Mouse (Mus musculus): ENCODE measurements around the gene Pik3c2a. TPM values are rescaled to one million over a fixed set of nuclear protein-coding genes. Genes with fewer than 3 reads are reported as not detected.

The Pik3c2a gene
- total and polyA plus RNA-seq, 3 experiments = 10.9 to 35.3 (median 14.3) TPM

DNA sequence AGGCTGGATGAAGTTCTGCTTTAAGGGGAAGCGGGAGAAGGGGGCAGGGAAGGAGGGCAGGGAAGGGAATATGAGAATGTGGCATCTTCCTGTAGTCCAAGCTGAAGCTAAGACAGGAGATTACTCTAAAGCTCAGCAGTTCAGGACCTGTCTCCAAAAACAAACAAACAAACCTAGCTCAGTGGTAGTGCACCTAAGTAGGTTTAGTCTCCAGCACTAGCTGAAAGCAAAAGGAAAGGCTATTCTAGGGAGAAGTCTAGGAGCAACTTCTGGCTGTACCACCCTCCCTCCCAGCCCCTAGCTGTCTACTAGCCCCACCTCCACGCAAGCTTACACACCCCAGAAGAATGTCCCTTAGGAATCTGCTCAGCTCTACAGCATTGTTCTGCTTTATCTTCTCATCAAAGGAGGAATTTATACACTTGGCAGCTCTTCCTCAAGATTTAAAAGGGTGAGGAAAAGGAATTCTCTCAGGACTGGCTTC lies 1.1 kb upstream of the Pik3c2a start:
- TF ChIP-seq USF1 (IDR thresholded peaks at IDR 0.05; ENCODE audit: low read depth, low read length) (no peak), CHD1 (IDR thresholded peaks at IDR 0.05; ENCODE audit: low read depth, low read length) (no peak), KAT2A (IDR thresholded peaks at IDR 0.05; ENCODE audit: insufficient replicate concordance, low read length) (no peak), TCF12 (IDR thresholded peaks at IDR 0.05; ENCODE audit: low read depth, low read length) (no peak)
- Histone ChIP-seq H3K9me3 (replicated peaks; ENCODE audit: low read length) (no peaks in the 10 kb centered on the region), H3K27ac (ENCODE audit: insufficient read depth, low read depth) (no peak overlapping the region)

DNA sequence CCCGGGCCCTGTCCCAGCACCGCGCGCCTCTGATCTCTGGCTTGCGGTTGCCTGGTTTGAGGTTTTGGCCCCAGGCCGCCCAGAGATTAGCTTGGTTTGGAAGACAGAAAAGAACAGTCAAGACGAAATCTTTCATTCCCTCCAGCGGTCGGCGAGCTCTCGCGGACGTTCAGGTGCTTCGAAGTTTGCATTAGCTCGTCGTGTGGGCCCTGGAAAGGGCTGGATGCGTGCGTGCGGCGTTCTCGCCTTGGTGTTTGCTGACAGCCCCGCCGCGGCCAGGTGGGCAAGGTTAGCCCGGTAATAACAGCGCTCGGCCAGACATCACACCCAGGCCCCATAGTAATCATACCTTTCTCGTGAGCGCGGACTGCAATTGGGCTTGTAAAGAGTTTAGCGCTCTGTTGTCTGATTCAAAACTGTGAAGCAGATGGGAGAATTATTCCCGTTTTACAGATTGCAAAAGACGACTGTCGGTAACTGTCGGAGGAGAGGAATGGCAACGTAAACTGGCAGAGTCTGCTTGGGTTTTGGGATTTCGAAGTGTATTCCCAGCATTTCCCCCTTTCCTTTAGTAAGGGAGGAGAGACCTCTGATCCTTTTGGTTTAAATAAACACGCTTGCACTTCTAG lies 562 bp upstream of the Pik3c2a start:
- Histone ChIP-seq H3K27me3 (replicated peaks) (peaks cover 11% of the 10 kb centered on the region), H3K4me1 (ENCODE audit: control insufficient read depth in 1 of 2, insufficient read depth in 2 of 2) (peaks cover 4 to 38% of the 10 kb centered on the region in 2 experiments; a peak in 3 of 4 replicates), H3K4me2 (ENCODE audit: insufficient read depth, low read depth, poor library complexity, severe bottlenecking) (peak overlapping the region; percentile 75), H3K9me3 (replicated peaks; ENCODE audit: low read length) (no peaks in the 10 kb centered on the region), H3K9ac (ENCODE audit: insufficient read depth, low read depth) (peak overlapping the region; percentile 66), H3K79me2 (replicated peaks; ENCODE audit: control insufficient read depth, extremely low read depth, insufficient read depth, poor library complexity, severe bottlenecking) (peaks cover 15% of the 10 kb centered on the region), H3K4me3 (replicated peaks in 1 of 3; ENCODE audit: low read depth in 2 of 3, low read length in 2 of 3, poor library complexity in 1 of 3) (peak overlapping the region; percentile 74 to 87 (median 79)), H3K36me3 (replicated peaks in 1 of 2; ENCODE audit: control insufficient read depth in 1 of 2, insufficient read depth in 1 of 2, low read length in 1 of 2) (peaks cover 0 to under 1% of the 10 kb centered on the region in 2 experiments), H3K27ac (ENCODE audit: insufficient read depth, low read depth) (no peak overlapping the region)
- DNase-seq (ENCODE audit: extremely low read depth) = peak; percentile 49
- TF ChIP-seq MAX (IDR thresholded peaks at IDR 0.05; ENCODE audit: low read length) (peak; percentile 34; the same call in 1 of the 2 replicates), POLR2AphosphoS2 (IDR thresholded peaks at IDR 0.05; ENCODE audit: low read depth, low read length) (no peak), ETS1 (conservative IDR thresholded peaks at IDR 0.05; ENCODE audit: low read depth, low read length) (no peak)
- in situ Hi-C loops (cut with MboI; ENCODE audit: low pct_ligation_motif_present, low pct_unique_long_range_greater_than_20kb, low sequenced_read_pairs) = no loop called here
- dilution Hi-C loops (cut with MboI; ENCODE audit: extremely low pct_ligation_motif_present, extremely low pct_unique_long_range_greater_than_20kb, low sequenced_read_pairs) = no loop called here

More for the DNA sequence above, 1.1 kb upstream of the Pik3c2a start:
- Histone ChIP-seq H3K27me3 (replicated peaks) (peaks cover 11% of the 10 kb centered on the region), H3K4me3 (replicated peaks in 1 of 3; ENCODE audit: low read depth in 2 of 3, low read length in 2 of 3, poor library complexity in 1 of 3) (no peak overlapping the region), H3K4me1 (ENCODE audit: control insufficient read depth in 1 of 2, insufficient read depth in 2 of 2) (peaks cover 4 to 38% of the 10 kb centered on the region in 2 experiments; a peak in 3 of 4 replicates), H3K9ac (ENCODE audit: insufficient read depth, low read depth) (0 out of 2 replicates have a peak overlapping the region, but pooled peaks have one; percentile 66), H3K4me2 (ENCODE audit: insufficient read depth, low read depth, poor library complexity, severe bottlenecking) (peak overlapping the region; percentile 75), H3K36me3 (replicated peaks in 1 of 2; ENCODE audit: control insufficient read depth in 1 of 2, insufficient read depth in 1 of 2, low read length in 1 of 2) (no peaks in the 10 kb centered on the region), H3K79me2 (replicated peaks; ENCODE audit: control insufficient read depth, extremely low read depth, insufficient read depth, poor library complexity, severe bottlenecking) (peaks cover 15% of the 10 kb centered on the region)
- in situ Hi-C loops (cut with MboI; ENCODE audit: low pct_ligation_motif_present, low pct_unique_long_range_greater_than_20kb, low sequenced_read_pairs) = no loop called here
- dilution Hi-C loops (cut with MboI; ENCODE audit: extremely low pct_ligation_motif_present, extremely low pct_unique_long_range_greater_than_20kb, low sequenced_read_pairs) = no loop called here
- DNase-seq (ENCODE audit: extremely low read depth) = no peak

- Histone ChIP-seq H3K27ac (ENCODE audit: insufficient read depth, low read depth) (no peak overlapping the region), H3K79me2 (replicated peaks; ENCODE audit: control insufficient read depth, extremely low read depth, insufficient read depth, poor library complexity, severe bottlenecking) (peaks cover 15% of the 10 kb centered on the region), H3K4me1 (ENCODE audit: control insufficient read depth in 1 of 2, insufficient read depth in 2 of 2) (peaks cover 4 to 37% of the 10 kb centered on the region in 2 experiments; a peak in 3 of 4 replicates), H3K9me3 (replicated peaks; ENCODE audit: low read length) (no peaks in the 10 kb centered on the region), H3K4me3 (replicated peaks in 1 of 3; ENCODE audit: low read depth in 2 of 3, low read length in 2 of 3, poor library complexity in 1 of 3) (peak overlapping the region; percentile 27 to 87 (median 74)), H3K36me3 (replicated peaks in 1 of 2; ENCODE audit: control insufficient read depth in 1 of 2, insufficient read depth in 1 of 2, low read length in 1 of 2) (peaks cover 0 to 7% of the 10 kb centered on the region in 2 experiments), H3K4me2 (ENCODE audit: insufficient read depth, low read depth, poor library complexity, severe bottlenecking) (peak overlapping the region; percentile 100), H3K27me3 (replicated peaks) (peaks cover 11% of the 10 kb centered on the region), H3K9ac (ENCODE audit: insufficient read depth, low read depth) (peak overlapping the region; percentile 68)
- no peak for DNase-seq (ENCODE audit: extremely low read depth)
- TF ChIP-seq E2F4 (IDR thresholded peaks at IDR 0.05; ENCODE audit: insufficient replicate concordance, low read depth, low read length) (no peak), CTCF (conservative IDR thresholded peaks at IDR 0.05 in 1 of 2, IDR thresholded peaks at IDR 0.05 in 1 of 2; ENCODE audit: low read depth in 2 of 2, low read length in 2 of 2) (no peak), UBTF (IDR thresholded peaks at IDR 0.05; ENCODE audit: low read depth, low read length) (no peak), SIN3A (IDR thresholded peaks at IDR 0.05; ENCODE audit: low read length) (no peak), USF2 (conservative IDR thresholded peaks at IDR 0.05; ENCODE audit: low read depth, low read length) (no peak), ETS1 (conservative IDR thresholded peaks at IDR 0.05; ENCODE audit: low read depth, low read length) (no peak), IRF4 (IDR thresholded peaks at IDR 0.05; ENCODE audit: low read depth, low read length) (no peak), TBP (conservative IDR thresholded peaks at IDR 0.05; ENCODE audit: low read depth, low read length) (no peak), RCOR1 (conservative IDR thresholded peaks at IDR 0.05; ENCODE audit: low read depth, low read length) (no peak)
- dilution Hi-C loops (cut with MboI; ENCODE audit: extremely low pct_ligation_motif_present, extremely low pct_unique_long_range_greater_than_20kb, low sequenced_read_pairs) = no loop called here
- in situ Hi-C loops (cut with MboI; ENCODE audit: low pct_ligation_motif_present, low pct_unique_long_range_greater_than_20kb, low sequenced_read_pairs) = no loop called here
Measured at GRCm38 (mm10) chr7:116442226-116442625, 1.0 kb downstream of the Pik3c2a start.

Measured in CH12.LX (cell line).